Mouse (Mus musculus): ENCODE measurements around the gene Reep3.

The Reep3 gene

GRCm38 (mm10) chr10:67053475-67053874 is 43.3 kb downstream of the Reep3 start:
- peak; percentile 60 to 66 for DNase-seq (ENCODE audit: low spot score in 2 of 2)

- no peak for DNase-seq (ENCODE audit: low spot score in 2 of 2)
Measured at GRCm38 (mm10) chr10:67052429-67052828, 44.3 kb downstream of the Reep3 start.

- no peak for DNase-seq (ENCODE audit: low spot score in 2 of 2)
Measured at GRCm38 (mm10) chr10:67051466-67051865, 45.3 kb downstream of the Reep3 start.

GRCm38 (mm10) chr10:67050766-67051165 is 46.0 kb downstream of the Reep3 start:
- no peak for DNase-seq (ENCODE audit: low spot score in 2 of 2)

GRCm38 (mm10) chr10:67049621-67050020 is 47.1 kb downstream of the Reep3 start:
- no peak for DNase-seq (ENCODE audit: low spot score in 2 of 2)

GRCm38 (mm10) chr10:67048871-67049615 is 47.7 kb downstream of the Reep3 start:
- DNase-seq (ENCODE audit: low spot score in 2 of 2): no peak

GRCm38 (mm10) chr10:67047712-67048645 is 48.8 kb downstream of the Reep3 start:
- no peak for DNase-seq (ENCODE audit: low spot score in 2 of 2)

GRCm38 (mm10) chr10:67045192-67045899 is 51.4 kb downstream of the Reep3 start:
- no peak for DNase-seq (ENCODE audit: low spot score in 2 of 2)

GRCm38 (mm10) chr10:67044346-67044745 is 52.4 kb downstream of the Reep3 start:
- no peak for DNase-seq (ENCODE audit: low spot score in 2 of 2)

GRCm38 (mm10) chr10:67043236-67043635 is 53.5 kb downstream of the Reep3 start:
- DNase-seq (ENCODE audit: low spot score in 2 of 2): no peak

GRCm38 (mm10) chr10:67040410-67040809 is 56.3 kb downstream of the Reep3 start:
- DNase-seq (ENCODE audit: low spot score in 2 of 2): no peak

- peak; percentile 71 to 82 for DNase-seq (ENCODE audit: low spot score in 2 of 2)
Measured at GRCm38 (mm10) chr10:67039001-67039400, 57.7 kb downstream of the Reep3 start.

- DNase-seq (ENCODE audit: low spot score in 2 of 2): no peak
Measured at GRCm38 (mm10) chr10:67036542-67036941, 60.2 kb downstream of the Reep3 start.

- no peak for DNase-seq (ENCODE audit: low spot score in 2 of 2)
Measured at GRCm38 (mm10) chr10:67036141-67036540, 60.6 kb downstream of the Reep3 start.

- DNase-seq (ENCODE audit: low spot score in 2 of 2): no peak
Measured at GRCm38 (mm10) chr10:67031186-67031585, 65.6 kb downstream of the Reep3 start.

GRCm38 (mm10) chr10:67029297-67029696 is 67.4 kb downstream of the Reep3 start:
- DNase-seq (ENCODE audit: low spot score in 2 of 2): no peak

- no peak for DNase-seq (ENCODE audit: low spot score in 2 of 2)
Measured at GRCm38 (mm10) chr10:67026375-67026774, 70.4 kb downstream of the Reep3 start.

GRCm38 (mm10) chr10:67025573-67026236 is 71.0 kb downstream of the Reep3 start:
- peak; percentile 82 to 85 for DNase-seq (ENCODE audit: low spot score in 2 of 2)

GRCm38 (mm10) chr10:67024391-67024790 is 72.4 kb downstream of the Reep3 start:
- DNase-seq (ENCODE audit: low spot score in 2 of 2): no peak

- DNase-seq (ENCODE audit: low spot score in 2 of 2): peak in 1 of 2 experiments; percentile 50
Measured at GRCm38 (mm10) chr10:67023092-67023491, 73.7 kb downstream of the Reep3 start.

GRCm38 (mm10) chr10:67021494-67021893 is 75.3 kb downstream of the Reep3 start:
- no peak for DNase-seq (ENCODE audit: low spot score in 2 of 2)
